Mouse (Mus musculus): ENCODE measurements around the gene Myo1h. TPM values are rescaled to one million over a fixed set of nuclear protein-coding genes. Genes with fewer than 3 reads are reported as not detected.

Gene Myo1h
- polyA plus RNA-seq (2021): 0.40 TPM

DNA sequence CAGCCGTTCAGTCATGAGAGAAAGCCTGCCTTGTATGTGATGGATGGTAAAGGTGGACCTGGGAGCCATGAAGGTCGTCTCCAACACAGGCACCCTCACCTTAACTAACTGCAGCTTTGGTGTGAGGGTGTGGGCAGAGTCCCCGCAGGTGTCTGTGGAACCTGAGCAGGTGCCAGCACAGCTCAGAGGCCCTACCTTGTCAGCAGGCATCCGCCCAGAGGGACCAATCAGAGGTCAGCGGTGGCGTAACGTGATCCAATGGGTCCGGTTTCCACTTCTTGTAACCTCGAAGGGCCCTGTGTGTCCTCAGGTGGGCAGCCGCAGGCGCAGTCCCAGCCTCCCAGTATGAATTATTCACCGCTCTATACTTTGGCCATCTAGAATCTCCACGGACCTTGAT is at the start of gene Myo1h:
TSS of gene Myo1h (plus strand) at position 293 of the 400 bp plus-strand sequence.
- peaks cover 47% of the 10 kb centered on the region for H3K27me3 ChIP-seq
- no peak for ATAC-seq
- no peak for DNase-seq (ENCODE audit: low read depth, low spot score)
- ChIA-PET CTCF (no interaction called here), POLR2A (no interaction called here)
- in situ Hi-C loops (cut with MboI; ENCODE audit: low pct_unique_long_range_greater_than_20kb): no loop called here
- TF ChIP-seq CTCF (IDR thresholded peaks at IDR 0.05): no peak

DNA sequence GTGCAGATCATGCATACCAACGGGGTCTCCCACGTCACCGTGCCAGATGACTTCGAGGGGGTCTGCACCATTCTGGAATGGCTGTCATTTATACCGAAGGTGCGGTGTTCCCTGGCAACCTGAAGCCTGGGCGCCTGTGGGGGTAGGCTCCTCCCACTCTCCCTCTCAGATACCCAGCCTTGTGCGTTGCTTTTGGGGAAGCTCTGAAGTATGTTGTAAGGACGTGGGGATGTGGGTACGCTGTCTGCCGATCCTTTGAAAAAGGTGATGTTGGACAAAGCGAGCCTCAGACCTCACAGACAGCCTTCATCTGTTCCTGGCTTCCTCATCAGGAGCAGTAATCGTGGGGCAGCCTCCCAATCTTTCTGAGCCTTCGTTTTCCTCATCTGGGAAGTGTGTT is 49.2 kb upstream of the Myo1h start:
- in situ Hi-C loops (cut with MboI; ENCODE audit: low pct_unique_long_range_greater_than_20kb): no loop called here
- no peak for TF ChIP-seq CTCF (IDR thresholded peaks at IDR 0.05)
- CTCF ChIA-PET: no interaction called here
- no peak for ATAC-seq
- no peak for DNase-seq (ENCODE audit: low read depth, low spot score)
- H3K27me3 ChIP-seq: no peaks in the 10 kb centered on the region
- POLR2A ChIA-PET: no interaction called here

GRCm38 (mm10) chr5:114246465-114246864 is 42.5 kb upstream of the Myo1h start:
- CTCF ChIA-PET: interaction anchor here (1.6 kb wide), 1 partner anchor 65 kb away, joined by 5 read pairs; no protein-coding TSS in a partner anchor
- TF ChIP-seq CTCF (IDR thresholded peaks at IDR 0.05): no peak
- no peak for ATAC-seq
- no peaks in the 10 kb centered on the region for H3K27me3 ChIP-seq
- DNase-seq (ENCODE audit: low read depth, low spot score): no peak
- in situ Hi-C loops (cut with MboI; ENCODE audit: low pct_unique_long_range_greater_than_20kb): loop anchor here (5.0 kb wide), 1 partner anchor 61 kb away; no protein-coding TSS in a partner anchor
- POLR2A ChIA-PET: no interaction called here

- ChIA-PET POLR2A (no interaction called here), CTCF (interaction anchor here (0.7 to 1.6 kb wide), 4 partner anchors 13 to 64 kb away, joined by 3 to 8 read pairs (median 6); no protein-coding TSS in a partner anchor)
- no peak for TF ChIP-seq CTCF (IDR thresholded peaks at IDR 0.05)
- in situ Hi-C loops (cut with MboI; ENCODE audit: low pct_unique_long_range_greater_than_20kb): loop anchor here (5.0 kb wide), 1 partner anchor 59 kb away; no protein-coding TSS in a partner anchor
- peak; percentile 12 for DNase-seq (ENCODE audit: low read depth, low spot score)
- no peaks in the 10 kb centered on the region for H3K27me3 ChIP-seq
- ATAC-seq: peak; percentile 34
Observed at GRCm38 (mm10) chr5:114248174-114248589, 40.8 kb upstream of the Myo1h start.

GRCm38 (mm10) chr5:114259495-114259894 is 29.5 kb upstream of the Myo1h start:
- H3K27me3 ChIP-seq: peaks cover 24% of the 10 kb centered on the region
- POLR2A ChIA-PET: interaction anchor here (0.8 kb wide), 1 partner anchor 32 kb away, joined by 3 read pairs; no protein-coding TSS in a partner anchor
- DNase-seq (ENCODE audit: low read depth, low spot score) (no peak), ATAC-seq (no peak)
- CTCF ChIA-PET: no interaction called here
- in situ Hi-C loops (cut with MboI; ENCODE audit: low pct_unique_long_range_greater_than_20kb): no loop called here
- no peak for TF ChIP-seq CTCF (IDR thresholded peaks at IDR 0.05)

DNA sequence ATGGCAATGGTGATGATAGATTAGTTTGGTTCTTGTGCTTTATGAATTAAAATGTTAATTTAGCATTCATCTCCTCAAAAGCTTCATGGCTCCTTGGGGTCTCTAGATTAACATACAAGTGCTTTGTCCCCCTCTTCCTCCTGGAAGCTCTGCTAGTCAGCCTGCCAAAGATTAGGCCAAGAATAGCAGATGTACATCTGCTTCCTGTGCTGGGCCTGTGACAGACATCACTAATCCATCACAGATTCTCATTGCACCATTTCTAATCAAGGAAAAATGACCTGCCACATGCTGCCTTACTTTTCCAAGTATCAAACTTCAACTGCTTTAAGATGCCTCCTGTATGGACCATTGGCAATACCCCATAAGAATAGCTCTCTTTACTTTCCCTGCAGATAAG is 27.5 kb upstream of the Myo1h start:
- no peak for TF ChIP-seq CTCF (IDR thresholded peaks at IDR 0.05)
- ChIA-PET CTCF (no interaction called here), POLR2A (no interaction called here)
- in situ Hi-C loops (cut with MboI; ENCODE audit: low pct_unique_long_range_greater_than_20kb): no loop called here
- peaks cover 7% of the 10 kb centered on the region for H3K27me3 ChIP-seq
- ATAC-seq: no peak
- no peak for DNase-seq (ENCODE audit: low read depth, low spot score)

- in situ Hi-C loops (cut with MboI; ENCODE audit: low pct_unique_long_range_greater_than_20kb): no loop called here
- TF ChIP-seq CTCF (IDR thresholded peaks at IDR 0.05): no peak
- no peak for ATAC-seq
- CTCF ChIA-PET: no interaction called here
- peaks cover 12% of the 10 kb centered on the region for H3K27me3 ChIP-seq
- POLR2A ChIA-PET: no interaction called here
- DNase-seq (ENCODE audit: low read depth, low spot score): no peak
Observed at GRCm38 (mm10) chr5:114264030-114264459, 24.9 kb upstream of the Myo1h start.

DNA sequence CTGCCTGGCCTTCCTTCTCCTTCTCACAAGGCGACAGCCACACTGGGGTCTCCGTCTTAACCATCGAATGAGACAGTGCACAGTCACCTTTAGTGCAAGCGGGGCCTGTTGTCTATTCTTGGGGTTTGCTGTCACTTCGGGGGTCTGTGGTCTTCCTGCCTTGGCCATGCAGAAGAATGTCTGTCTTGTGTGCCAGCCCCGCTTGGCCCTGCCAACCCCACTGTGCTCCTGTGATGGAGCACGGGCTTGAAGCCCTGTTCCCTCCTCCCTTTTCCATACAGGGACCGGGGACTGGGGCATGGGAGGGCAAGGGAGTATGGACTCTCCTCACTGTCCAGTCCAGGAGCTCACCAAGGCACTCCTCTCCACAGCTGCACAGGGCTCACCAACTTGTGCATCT is 24.2 kb upstream of the Myo1h start:
- no peak for TF ChIP-seq CTCF (IDR thresholded peaks at IDR 0.05)
- in situ Hi-C loops (cut with MboI; ENCODE audit: low pct_unique_long_range_greater_than_20kb): no loop called here
- ATAC-seq (no peak), DNase-seq (ENCODE audit: low read depth, low spot score) (no peak)
- CTCF ChIA-PET: no interaction called here
- POLR2A ChIA-PET: no interaction called here
- peaks cover 12% of the 10 kb centered on the region for H3K27me3 ChIP-seq

DNA sequence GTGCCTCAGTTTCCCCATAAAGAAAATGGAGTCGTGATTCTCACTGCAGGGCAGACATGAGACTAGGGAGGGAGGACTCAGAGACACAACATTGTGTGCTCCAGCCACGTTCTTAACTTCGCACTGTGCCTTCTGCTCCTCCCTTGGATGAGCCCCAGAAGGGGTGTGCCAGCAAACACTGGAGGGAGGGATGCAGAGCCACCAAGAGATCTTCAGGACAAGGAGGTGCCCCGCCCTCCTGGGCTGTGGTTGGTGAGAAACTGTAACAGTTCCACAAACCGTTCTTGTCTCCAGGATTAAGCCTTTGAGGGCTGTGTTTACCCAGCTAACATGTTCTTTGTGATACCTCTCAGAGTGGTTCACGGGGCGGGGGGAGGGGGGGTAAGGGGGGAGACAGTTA is 20.3 kb upstream of the Myo1h start:
- POLR2A ChIA-PET: no interaction called here
- in situ Hi-C loops (cut with MboI; ENCODE audit: low pct_unique_long_range_greater_than_20kb): no loop called here
- DNase-seq (ENCODE audit: low read depth, low spot score) (no peak), ATAC-seq (no peak)
- CTCF ChIA-PET: no interaction called here
- TF ChIP-seq CTCF (IDR thresholded peaks at IDR 0.05): no peak
- H3K27me3 ChIP-seq: peaks cover 24% of the 10 kb centered on the region

DNA sequence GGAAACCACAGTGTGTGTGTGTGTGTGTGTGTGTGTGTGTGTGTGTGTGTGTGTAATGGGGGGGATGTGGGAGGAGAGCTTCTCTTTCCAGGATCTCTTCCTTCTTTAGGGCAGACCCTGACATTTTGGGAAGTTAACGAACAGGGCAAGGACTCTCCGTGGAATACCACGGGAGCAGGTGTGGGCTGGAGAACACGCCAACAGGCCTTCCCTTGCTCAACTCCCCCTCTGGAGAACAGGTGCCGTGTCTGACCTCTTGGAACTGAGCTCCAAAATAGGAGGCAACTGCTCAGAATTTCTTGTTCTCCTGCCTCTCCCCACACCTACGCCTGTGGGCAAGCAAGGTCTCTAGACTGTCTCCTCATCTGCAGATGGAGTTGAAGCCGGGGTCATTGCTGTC is 19.5 kb upstream of the Myo1h start:
- H3K27me3 ChIP-seq: peaks cover 32% of the 10 kb centered on the region
- ATAC-seq (no peak), DNase-seq (ENCODE audit: low read depth, low spot score) (no peak)
- in situ Hi-C loops (cut with MboI; ENCODE audit: low pct_unique_long_range_greater_than_20kb): no loop called here
- POLR2A ChIA-PET: interaction anchor here (0.6 to 0.7 kb wide), 2 partner anchors 151 to 163 kb away, joined by 3 read pairs; no protein-coding TSS in a partner anchor
- CTCF ChIA-PET: interaction anchor here (0.9 kb wide), 1 partner anchor 39 kb away, joined by 3 read pairs; no protein-coding TSS in a partner anchor
- no peak for TF ChIP-seq CTCF (IDR thresholded peaks at IDR 0.05)

DNA sequence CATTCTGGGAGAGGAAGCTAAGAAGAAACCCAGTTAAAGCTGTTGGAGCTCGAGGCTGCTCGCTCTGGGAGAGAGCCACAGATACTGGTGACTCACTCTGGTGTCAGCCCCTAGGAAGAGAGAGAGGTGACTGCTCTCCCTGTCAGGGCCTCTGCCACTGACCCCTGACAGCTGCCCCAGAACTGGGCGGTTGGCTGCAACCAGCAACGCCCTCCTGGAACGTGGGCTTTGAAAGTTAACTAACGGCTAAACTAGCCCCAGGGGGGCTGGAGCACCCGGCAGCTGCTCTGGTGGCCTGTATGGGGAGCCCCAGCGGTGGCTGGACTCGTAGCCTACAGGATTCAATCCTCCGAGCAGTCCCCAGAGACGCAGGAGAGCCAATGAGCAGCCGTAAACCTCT is 19.0 kb upstream of the Myo1h start:
- H3K27me3 ChIP-seq: peaks cover 34% of the 10 kb centered on the region
- DNase-seq (ENCODE audit: low read depth, low spot score) (peak; percentile 10), ATAC-seq (peak; percentile 55)
- in situ Hi-C loops (cut with MboI; ENCODE audit: low pct_unique_long_range_greater_than_20kb): no loop called here
- ChIA-PET POLR2A (interaction anchor here (0.7 kb wide), 1 partner anchor 151 kb away, joined by 3 read pairs; no protein-coding TSS in a partner anchor), CTCF (interaction anchor here (0.9 kb wide), 1 partner anchor 39 kb away, joined by 3 read pairs; no protein-coding TSS in a partner anchor)
- TF ChIP-seq CTCF (IDR thresholded peaks at IDR 0.05): no peak
